Mouse (Mus musculus): ENCODE measurements around the gene Gtf3c5.

DNA sequence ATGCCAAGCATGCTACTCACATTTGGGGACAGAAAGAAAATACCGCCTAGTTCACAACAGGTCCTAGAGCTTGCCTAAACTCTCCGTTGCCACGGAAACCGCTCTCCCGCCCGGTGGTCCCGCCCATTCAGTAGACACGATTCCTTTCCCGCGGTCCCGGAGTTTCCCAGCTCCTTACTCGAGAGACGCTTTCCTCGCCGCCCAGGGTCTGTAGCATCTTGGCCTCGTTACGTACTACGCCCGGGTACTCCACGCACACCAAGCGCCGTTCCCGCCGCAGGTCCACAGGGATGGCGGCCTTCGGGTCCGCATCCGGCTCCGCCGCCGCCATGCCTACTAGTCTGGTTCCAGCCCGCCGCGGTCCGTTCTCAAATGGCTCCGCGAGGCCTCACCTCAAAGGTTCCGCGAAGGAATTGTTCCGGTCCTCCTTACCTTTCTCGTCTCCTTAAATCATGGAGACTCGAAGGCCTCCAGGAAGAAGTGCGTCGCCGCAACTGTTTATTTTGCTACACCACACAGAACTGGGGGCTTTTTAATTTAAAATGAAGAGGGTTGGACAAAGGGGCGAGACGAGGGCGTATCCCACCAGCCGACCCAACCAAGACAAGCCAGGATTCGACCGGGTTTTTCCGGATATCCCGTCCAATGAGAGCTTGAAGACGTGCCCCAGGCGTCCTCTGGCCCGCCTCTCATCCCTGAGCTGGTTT, 751 bp downstream of the Gtf3c5 start:
- TF ChIP-seq CTCF (IDR thresholded peaks at IDR 0.05; ENCODE audit: low read depth, low read length) (no peak), POLR2A (IDR thresholded peaks at IDR 0.05; ENCODE audit: extremely low read depth, insufficient read depth, low read length) (no peak)
